Mouse (Mus musculus): ENCODE results near the gene Cnp. TPM values are rescaled to one million over a fixed set of nuclear protein-coding genes. Genes with fewer than 3 reads are reported as not detected.

Gene Cnp
- polyA plus RNA-seq (2012): 2.9 and 3.7 TPM in 2 replicates

GRCm38 (mm10) chr11:100574708-100575483 lies at the start of gene Cnp:
Gene Cnp (plus strand): TSS chr11:100574904.
- TF ChIP-seq GATA1 (IDR thresholded peaks at IDR 0.05; ENCODE audit: low read length): no peak

GRCm38 (mm10) chr11:100524987-100525630 lies 49.6 kb upstream of the Cnp start:
- no peak for TF ChIP-seq GATA1 (IDR thresholded peaks at IDR 0.05; ENCODE audit: low read length)

DNA sequence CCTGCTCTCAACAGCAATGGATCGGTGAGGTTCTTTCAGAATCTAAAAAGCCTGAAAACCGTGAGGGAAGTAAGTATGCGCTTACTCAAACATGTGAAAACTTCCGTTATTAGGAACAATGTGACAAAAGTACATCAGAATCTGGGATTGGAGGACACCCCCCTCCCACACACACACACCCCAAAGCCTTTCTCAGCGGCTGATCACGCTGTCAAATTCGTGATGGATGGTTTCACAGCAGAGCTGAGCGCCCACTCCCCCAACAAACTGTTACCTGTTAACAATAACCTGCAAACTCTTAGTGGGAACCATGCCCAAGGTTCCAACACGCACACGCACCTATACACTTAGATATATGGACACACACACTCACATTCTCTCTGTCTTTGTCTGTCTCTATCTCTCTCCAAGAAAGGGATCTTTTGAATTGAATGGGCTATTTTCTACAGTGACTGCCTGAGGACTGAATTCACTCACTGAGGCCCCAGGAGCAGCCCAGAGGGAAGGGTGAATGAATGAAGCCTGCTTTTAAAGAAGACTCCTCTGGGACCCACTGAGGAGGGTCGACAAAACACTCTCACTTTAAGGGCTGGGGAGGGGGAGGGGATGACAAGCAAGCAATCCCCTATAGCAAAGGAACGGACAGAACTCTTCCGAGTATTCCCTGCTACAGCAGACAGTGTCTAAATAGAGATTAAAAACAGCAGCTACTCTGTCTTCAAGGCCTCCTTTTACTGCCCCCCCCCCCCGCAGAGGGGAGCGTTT lies 48.5 kb upstream of the Cnp start:
- TF ChIP-seq GATA1 (IDR thresholded peaks at IDR 0.05; ENCODE audit: low read length): no peak

DNA sequence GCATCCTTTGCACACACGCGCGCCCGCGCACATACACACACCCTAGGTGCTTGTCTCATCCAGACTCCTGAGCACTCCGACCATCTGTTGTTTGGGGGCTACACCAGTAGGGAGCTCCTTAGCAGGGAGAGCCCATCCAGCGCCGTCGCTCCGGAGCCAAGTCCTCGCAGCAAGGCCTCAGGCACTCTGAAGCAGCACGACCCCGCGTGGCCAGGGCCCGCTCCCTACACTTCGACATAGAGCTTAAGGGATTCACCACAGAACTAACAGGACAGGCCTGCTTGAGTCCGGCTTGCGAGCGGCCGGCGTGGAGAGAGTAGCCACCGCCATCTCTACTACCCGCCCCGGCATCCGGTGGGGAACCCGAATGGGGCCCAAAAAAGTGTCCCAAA lies 47.6 kb upstream of the Cnp start:
- no peak for TF ChIP-seq GATA1 (IDR thresholded peaks at IDR 0.05; ENCODE audit: low read length)

GRCm38 (mm10) chr11:100527458-100528374 lies 47.0 kb upstream of the Cnp start, which contains the start of gene Acly:
Gene Acly (minus strand): TSS chr11:100528000.
- TF ChIP-seq GATA1 (IDR thresholded peaks at IDR 0.05; ENCODE audit: low read length): no peak

GRCm38 (mm10) chr11:100528375-100529165 lies 46.1 kb upstream of the Cnp start:
- no peak for TF ChIP-seq GATA1 (IDR thresholded peaks at IDR 0.05; ENCODE audit: low read length)

- TF ChIP-seq GATA1 (IDR thresholded peaks at IDR 0.05; ENCODE audit: low read length): no peak
Measured at GRCm38 (mm10) chr11:100533871-100534270, 40.8 kb upstream of the Cnp start.

GRCm38 (mm10) chr11:100535996-100536395 lies 38.7 kb upstream of the Cnp start:
- no peak for TF ChIP-seq GATA1 (IDR thresholded peaks at IDR 0.05; ENCODE audit: low read length)

DNA sequence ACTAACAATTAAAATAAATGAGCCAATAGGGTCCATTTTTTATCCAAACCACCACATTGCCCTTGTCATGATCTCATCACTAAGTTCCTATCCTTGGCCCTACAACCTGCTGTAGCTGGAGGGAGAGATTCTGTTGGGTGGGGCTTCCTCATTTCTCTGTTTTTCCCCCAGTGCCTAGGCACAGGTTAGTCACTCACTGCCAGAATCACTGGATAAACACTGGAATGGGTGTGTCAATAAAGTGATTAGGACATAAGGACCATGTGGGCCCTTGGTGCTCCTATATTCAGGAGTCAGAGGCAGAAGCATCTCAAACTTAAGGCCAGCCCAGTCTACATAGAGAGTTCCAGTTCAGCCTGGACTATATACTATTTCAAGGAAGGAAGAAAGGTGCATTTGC lies 38.2 kb upstream of the Cnp start:
- no peak for TF ChIP-seq GATA1 (IDR thresholded peaks at IDR 0.05; ENCODE audit: low read length)

- no peak for TF ChIP-seq GATA1 (IDR thresholded peaks at IDR 0.05; ENCODE audit: low read length)
Measured at GRCm38 (mm10) chr11:100540966-100541365, 33.7 kb upstream of the Cnp start.

DNA sequence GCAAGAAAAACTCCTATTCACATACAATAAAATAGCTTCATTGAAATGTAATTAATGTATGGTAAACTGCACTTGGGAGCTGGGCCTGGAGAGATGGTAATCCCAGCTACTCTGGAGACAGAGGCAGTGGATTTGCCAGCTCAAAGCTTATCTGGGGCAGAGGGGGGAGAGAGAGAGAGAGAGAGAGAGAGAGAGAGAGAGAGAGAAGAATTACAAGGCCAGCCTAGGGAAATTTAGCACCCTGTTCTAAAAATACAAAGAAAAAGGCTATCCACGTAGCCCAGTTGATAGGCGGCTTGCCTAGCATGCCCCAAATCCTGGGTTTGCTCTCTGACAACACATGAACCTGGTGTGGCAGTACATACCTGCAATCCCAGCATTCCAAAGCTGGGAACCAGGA lies 33.1 kb upstream of the Cnp start:
- TF ChIP-seq GATA1 (IDR thresholded peaks at IDR 0.05; ENCODE audit: low read length): no peak

DNA sequence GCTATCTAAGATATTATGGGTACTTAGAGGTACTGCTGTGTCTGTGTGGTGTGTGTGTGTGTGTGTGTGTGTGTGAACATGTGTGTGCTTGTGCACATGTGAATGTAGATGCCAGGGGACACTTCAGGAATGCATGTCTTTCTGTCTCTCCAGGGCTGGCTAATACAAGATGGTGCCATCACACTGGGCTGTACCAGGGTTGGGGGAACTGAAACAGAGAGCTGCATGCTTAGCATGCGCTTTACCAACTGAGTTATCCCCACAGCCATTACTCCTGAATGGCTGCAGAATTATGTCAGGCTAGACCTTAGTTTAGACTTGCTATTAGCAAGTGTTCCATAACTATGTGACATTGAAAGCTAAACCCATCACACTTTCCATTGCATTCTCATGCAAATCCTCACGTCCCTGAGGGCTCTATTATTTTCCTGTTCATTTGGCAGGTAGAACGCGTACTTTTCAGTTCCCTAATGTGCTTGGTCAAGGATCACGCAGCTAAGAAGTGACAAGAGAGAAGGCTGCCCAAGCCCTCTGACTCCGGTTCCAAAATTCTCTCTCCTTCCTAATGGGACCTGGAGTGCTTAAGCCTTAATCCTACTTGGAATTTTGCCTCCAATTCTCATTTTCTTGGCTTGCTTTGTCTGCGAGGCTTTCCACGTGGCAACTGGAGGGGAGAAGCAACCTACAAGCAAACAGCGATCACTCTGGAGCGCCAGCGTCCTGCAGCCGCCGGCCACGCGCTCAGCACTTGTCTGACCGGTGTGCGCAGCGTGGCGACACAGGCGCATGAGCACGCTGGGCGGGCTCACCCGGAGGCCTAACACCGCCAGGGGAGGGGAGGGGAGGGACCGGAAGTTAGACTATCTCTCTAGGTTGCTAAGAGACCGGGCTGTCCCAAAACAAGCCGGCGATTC lies 29.6 kb upstream of the Cnp start, which contains the start of gene Ttc25:
TSS of gene Ttc25 (plus strand) at position 776 of the 914 bp plus-strand sequence.
- no peak for TF ChIP-seq GATA1 (IDR thresholded peaks at IDR 0.05; ENCODE audit: low read length)

- TF ChIP-seq GATA1 (IDR thresholded peaks at IDR 0.05; ENCODE audit: low read length): no peak
Measured at GRCm38 (mm10) chr11:100545746-100546085, 29.0 kb upstream of the Cnp start.

Measured in G1E-ER4 (cell line).